Mouse (Mus musculus) lung, postnatal 10 days (tissue): ENCODE measurements around the gene Tmprss11c.
"Not testable (repeated sequence)": the region's sequence is repeated elsewhere in the genome, so short reads cannot be mapped to it uniquely, and the experiment has no call there.

Experiments
- DNase-seq: peaks from one replicate; pipeline ENCODE4 v3.0.0; 2021

Tmprss11c gene

GRCm38 (mm10) chr5:86289208-86289607 is at the start of gene Tmprss11c:
Tmprss11c (minus strand) TSS chr5:86289308.
- no peak for DNase-seq

DNA sequence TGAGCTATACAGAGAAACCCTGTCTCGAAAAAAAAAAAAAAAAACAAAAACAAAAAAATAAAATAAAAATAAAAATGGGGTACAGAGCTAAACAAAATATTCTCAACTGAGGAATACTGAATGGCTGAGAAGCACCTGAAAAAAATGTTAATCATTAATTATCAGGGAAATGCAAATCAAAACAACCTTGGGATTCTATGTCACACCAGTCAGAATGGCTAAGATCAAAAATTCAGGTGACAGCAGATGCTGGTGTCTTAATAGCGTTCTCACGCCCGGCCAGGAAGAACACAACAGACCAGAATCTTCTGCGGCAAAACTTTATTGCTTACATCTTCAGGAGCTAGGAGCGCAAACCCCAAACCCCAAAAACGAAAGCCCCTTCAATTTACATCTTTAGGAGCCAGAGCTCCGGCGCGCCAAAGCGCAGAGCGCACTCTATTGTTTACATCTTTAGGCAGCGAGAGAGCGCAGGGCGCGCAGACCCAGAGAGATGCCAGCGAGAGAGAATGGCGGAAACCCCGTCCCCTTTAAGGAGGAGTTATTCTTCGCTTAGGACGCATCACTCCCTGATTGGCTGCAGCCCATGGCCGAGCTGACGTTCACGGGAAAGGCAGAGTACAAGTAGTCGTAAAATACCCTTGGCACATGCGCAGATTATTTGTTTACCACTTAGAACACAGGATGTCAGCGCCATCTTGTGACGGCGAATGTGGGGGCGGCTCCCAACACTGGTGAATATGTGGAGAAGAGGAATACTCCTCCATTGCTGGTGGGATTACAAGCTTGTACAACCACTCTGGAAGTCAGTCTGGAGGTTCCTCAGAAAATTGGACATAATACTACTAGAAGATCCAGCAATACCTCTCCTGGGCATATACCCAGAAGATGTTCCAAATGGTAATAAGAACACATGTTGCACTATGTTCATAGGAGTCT is 29.2 kb upstream of the Tmprss11c start:
- DNase-seq = not testable (repeated sequence)

DNA sequence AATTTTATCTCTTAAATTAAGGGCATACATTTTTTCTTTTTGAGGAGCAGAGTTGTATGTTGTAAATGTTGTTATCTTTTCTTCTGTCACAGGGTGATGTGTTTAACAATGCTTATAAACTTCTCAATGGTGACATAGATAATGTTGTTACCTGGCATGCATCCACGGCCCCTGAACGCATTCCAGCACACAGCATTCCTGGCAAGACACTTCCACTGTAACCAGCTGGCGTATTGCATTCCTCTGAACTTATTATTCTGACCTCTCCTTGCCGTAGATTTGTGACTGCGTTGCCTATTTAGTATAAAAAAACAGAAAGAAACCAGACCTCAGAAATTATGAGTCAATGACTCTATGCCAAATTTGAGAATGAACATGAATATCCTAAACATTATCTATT is 17.0 kb upstream of the Tmprss11c start:
- no peak for DNase-seq

- no peak for DNase-seq
Measured at GRCm38 (mm10) chr5:86303877-86304276, 14.8 kb upstream of the Tmprss11c start.

DNA sequence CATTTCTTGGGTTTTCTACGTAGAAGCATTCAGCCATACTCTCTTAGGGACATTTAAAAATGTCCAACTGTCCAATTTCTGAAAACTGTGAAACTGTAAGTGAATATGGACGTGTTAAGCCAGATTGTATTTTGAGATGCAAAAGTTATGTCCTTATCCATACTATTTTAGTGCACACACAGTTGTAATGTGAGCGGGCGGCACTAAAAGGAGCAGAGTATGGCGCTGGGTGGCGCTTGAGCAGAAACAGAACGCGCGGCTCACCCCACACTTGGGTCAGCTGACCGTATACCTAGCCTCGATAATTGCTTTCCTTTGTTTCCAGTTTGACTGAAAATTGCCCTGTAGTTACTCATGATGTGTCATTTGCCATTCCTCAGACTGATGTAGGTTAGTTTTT is 42.5 kb downstream of the Tmprss11c start:
- DNase-seq = no peak

- DNase-seq = no peak
Measured at GRCm38 (mm10) chr5:86244880-86245279, 44.2 kb downstream of the Tmprss11c start.

DNA sequence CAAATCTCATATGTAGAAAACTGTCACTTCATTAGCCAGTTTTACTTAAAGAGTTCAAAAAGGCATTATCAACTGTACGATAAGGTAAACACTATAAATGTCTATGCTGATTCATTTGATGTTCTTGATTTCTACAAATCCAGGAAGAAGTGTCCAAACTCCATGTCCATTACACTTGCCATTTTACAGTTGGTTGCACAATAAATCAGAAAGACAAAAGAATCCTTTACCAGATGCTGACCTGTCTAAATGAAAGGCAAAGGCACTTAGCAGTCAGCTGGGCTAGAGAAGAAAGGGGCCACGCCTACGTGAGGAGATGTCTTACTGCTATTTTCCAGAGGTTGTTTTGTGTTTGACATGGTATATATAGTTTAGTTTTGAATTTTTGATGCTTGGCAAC is 44.8 kb downstream of the Tmprss11c start:
- no peak for DNase-seq

- peak; percentile 6 for DNase-seq
Measured at GRCm38 (mm10) chr5:86227156-86227853, 61.8 kb downstream of the Tmprss11c start.

- no peak for DNase-seq
Measured at GRCm38 (mm10) chr5:86197801-86198200, 91.3 kb downstream of the Tmprss11c start, which contains the start of gene Gnrhr. Gnrhr (minus strand) TSS chr5:86197901.

GRCm38 (mm10) chr5:86191356-86191755 is 97.8 kb downstream of the Tmprss11c start:
- peak; percentile 25 for DNase-seq

DNA sequence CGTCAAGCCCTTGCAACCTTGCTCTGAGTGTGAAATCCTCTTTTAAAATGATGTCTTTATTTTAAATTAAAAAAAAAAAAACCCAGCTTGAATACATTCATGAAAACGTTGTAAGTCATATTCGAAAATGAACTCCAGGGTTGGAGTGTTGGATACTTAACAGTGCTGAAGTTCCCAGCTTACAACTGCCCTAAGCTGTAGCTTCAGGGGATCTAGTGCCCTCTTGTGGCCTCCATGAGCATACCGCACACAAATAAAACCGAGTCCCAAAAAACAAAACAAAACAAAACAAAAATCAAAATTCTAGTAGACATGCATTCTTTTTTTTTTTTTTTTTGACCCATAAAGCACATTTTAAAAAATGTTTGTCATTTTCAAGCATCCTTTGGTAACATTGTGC is 98.3 kb downstream of the Tmprss11c start:
- DNase-seq = peak; percentile 33

DNA sequence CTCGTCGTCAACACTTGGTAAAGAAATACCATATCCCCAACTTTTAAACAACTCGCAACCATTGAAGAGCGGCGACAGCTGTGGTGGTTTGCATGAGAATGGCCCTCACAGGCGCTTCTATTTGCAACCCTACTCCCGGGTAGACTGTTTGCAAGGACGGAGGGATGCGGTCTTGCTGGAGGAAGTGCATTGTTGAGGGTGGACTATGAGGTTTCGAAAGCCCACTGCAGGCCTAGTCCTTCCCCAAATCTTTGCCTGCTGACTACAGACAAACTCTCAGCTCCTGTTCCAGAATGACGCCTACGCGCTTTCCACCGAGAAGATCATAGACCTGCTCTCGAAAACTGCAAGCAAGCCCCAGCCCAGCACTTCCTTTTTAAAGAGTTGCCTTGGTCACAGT is 98.8 kb downstream of the Tmprss11c start:
- DNase-seq = no peak

- no peak for DNase-seq
Measured at GRCm38 (mm10) chr5:86187441-86187840, 101.7 kb downstream of the Tmprss11c start.
